Mouse (Mus musculus) spleen, postnatal 4 days (tissue): Measurements from ENCODE around the gene Fbxw11.

ENCODE experiments used
- DNase-seq, 2 experiments: peaks; one replicate each; pipeline ENCODE4 v3.0.0; 2022; ENCODE audit warnings: low spot score in 2 of 2

Fbxw11 gene

DNA sequence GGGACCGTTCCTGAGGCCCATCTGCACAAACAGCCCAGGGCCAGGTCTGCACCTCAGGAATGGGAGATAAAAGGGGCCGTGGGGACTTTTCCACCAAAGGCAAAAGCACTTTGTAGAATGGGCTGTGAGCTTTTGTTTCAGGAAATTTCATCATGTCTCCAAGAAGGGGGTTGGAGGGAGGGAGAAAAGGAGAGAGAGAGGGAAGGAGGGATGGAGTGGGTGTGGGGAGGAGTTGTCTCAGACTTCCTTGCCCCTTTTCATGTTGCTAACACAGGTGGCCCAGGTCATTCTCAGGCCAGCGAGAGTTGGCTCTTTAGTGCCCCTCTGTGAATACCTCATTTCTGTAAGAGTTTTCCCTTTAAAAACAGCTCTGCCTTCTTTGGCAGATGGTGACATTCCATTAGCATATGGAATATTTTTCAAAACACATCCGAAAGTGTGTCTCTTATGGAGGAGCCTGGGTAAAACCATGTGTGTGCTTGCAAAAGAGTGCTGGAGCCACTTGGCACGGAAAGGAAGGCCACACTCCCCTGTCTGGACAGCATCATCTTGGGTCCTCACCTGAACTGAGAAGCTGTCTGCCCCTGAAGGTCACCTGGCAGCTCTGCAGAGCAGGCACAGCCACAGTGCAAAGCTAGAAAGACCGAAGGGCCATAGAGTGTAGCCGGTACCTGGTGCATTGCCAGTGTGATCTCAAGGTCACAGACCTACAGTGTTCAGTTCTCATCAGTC lies 109.5 kb downstream of the Fbxw11 start:
- no peak for DNase-seq

DNA sequence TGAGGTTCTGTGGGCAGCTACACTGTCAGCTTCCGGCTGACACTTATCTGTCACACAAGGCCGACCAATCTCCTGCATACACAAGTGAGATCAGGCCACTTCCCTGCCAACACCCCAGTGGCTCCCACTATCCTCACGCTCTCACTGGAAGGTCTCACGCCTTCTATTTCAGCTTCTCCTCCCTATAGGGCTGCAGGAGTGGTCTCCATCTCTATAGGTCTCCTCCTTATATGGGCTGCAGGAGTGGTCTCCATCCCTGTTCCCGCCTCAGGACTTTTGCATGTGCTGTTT lies 110.0 kb downstream of the Fbxw11 start:
- no peak for DNase-seq

GRCm38 (mm10) chr11:32753358-32753757 lies 110.8 kb downstream of the Fbxw11 start:
- DNase-seq: no peak

GRCm38 (mm10) chr11:32762773-32763172 lies 120.2 kb downstream of the Fbxw11 start:
- DNase-seq: no peak

DNA sequence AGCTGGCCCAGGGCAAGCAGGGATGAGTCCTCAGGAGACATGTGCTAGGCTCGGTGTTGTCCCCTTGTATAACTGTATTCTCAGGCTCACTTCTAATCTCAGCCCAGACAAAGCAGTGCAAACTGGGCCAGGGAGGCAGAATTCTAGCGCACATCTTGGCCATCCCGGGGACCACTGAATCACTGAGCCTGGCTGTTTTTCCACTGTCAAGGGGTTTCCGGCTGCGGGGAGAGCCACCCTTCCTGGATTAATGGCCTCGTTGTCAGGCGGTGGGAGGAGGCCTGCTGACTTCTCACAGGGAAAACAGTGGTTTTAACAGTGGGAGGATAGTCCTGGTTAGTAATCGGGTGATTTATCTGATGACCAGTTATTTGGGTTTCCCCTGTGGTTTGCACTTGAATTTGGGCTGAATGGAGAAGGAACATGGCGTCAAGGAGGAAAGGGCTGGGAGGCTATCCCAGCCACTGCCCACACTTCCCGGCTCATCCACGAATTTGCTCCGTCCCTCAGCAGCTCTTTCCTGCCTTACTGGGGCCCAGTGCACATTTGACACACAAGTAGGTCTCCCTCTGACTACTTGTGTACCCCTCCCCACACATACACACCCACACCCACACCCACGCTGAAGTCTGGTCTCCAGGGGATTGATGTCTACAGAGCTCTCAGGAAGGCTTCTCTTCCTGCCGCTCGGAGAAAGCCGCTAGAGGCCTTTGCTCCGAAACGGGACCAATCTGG lies 125.1 kb downstream of the Fbxw11 start:
- DNase-seq: no peak

GRCm38 (mm10) chr11:32768642-32769343 lies 126.3 kb downstream of the Fbxw11 start:
- DNase-seq: no peak

- DNase-seq: no peak
These were observed 138.4 kb downstream of the Fbxw11 start for GRCm38 (mm10) chr11:32780747-32781536.

DNA sequence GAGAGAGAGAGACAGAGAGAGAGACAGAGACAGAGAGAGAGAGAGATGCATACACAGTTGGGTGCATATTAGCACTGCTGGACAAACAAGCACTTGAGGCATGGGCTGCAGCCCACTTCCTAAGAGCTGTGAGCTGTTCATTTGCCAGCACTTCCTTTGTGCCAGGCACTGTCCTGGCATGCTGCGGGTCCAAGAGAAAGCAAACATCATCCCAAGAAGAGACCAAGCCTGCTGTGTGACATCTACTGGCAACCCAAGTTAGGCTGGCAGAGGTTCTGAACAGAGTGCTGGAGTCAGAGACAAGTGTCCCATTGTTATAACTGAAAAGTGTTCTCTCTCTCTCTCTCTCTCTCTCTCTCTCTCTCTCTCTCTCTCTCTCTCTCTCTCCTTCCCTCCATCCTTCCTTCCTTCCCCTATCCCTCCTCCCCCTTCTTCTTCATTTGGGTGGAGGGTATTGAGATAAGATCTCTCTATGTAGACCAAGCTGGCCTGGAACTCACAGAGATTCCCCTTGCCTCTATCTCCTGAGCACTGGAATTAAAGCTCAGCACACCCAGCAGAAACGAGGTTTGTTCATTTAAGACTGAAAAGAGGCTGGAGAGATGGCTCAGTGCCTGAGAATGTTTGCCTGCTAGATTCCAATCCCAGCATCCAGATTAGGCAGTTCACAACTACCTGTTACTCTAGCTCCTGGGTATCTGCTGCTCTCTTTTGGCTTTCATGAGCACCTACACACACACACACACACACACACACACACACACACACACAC lies 139.3 kb downstream of the Fbxw11 start:
- no peak for DNase-seq

GRCm38 (mm10) chr11:32782724-32783123 lies 140.2 kb downstream of the Fbxw11 start:
- no peak for DNase-seq

GRCm38 (mm10) chr11:32785591-32786147 lies 143.1 kb downstream of the Fbxw11 start:
- no peak for DNase-seq

GRCm38 (mm10) chr11:32786201-32786600 lies 143.7 kb downstream of the Fbxw11 start:
- DNase-seq: no peak

DNA sequence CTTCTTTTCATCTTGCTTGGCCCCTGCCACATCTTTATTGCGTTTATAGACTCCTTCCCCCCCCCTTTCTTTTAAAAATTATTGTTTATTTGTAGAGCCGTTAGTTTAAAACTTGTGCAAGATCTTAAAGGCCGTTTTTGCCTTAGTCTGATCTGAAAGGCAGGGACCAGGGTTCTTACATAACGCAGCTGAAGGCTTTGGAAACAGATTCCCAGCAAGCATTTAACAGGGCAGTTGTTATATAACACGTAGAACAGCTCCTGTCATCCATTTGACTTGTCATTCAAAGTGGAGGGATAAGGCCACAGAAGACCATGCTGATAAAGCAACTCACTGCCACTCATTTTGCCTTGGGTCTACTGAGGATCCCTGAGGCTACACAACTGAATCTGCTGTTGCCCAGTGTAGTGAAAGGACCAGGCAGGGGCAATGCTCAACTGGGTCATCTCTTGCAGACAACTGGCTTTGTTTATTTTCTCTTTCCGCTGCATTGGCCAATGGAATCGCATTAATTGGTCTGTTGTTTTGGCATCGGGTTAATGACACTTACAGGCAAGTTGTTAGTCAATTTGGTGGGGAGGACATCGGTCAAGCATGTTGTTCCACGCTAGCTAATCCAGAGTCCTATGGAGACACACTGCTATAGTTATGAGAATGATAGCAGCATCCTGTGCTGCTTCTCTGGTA lies 152.4 kb downstream of the Fbxw11 start:
- DNase-seq: no peak
